ENCODE assay signal across 19 mouse cellular contexts in the genomic region with DNA sequence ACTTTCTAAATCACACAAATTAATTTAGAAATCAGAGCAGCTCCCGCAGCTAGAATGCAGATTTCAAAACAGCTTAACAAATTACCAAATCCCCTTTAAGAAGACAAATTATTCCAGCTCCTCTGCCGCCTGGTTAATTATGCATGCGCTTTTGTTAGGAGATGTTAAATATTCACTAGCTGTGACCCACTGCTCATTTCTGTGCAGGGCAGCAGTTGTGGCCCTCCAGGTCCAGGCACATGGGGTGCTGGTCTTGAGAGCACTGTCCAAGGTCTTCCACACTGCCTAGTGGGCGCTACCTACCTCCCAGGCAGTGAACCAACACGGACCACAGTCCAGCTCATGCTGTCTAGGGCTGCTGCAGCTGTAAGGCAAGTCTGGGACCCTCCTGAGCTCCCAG. TPM values are rescaled to one million over a fixed set of nuclear protein-coding genes. Genes with fewer than 3 reads are reported as not detected.
A peak's percentile ranks its signal among the peaks of the same experiment; 100 is the strongest.
DNase-seq lines count a peak whose midpoint lies in the region; ATAC-seq and TF ChIP-seq lines count a peak whose summit lies in the region.
"Had no signal": no experiment of that assay in that cellular context is flagged by ENCODE, and none has a peak within 500 bp of the region (broad histone marks: within the 10 kb centered on the region; RNA-seq: fewer than 3 reads in every experiment).

No protein-coding gene starts in this region.

- TF ChIP-seq CTCF in brain, embryonic 14.5 days (IDR thresholded peaks at IDR 0.05; ENCODE audit: borderline replicate concordance, extremely low read depth, insufficient read depth, insufficient read length) = no peak

- no peak overlapping the region for H3K9ac ChIP-seq in hindbrain, embryonic 12.5 days
- no peak overlapping the region for H3K9ac ChIP-seq in midbrain, embryonic 11.5 days (ENCODE audit: low read length)
- H3K9ac ChIP-seq: stomach, embryonic 15.5 days had no signal

- no peak overlapping the region for H3K4me2 ChIP-seq in hindbrain, embryonic 12.5 days (replicated peaks)
- H3K4me2 ChIP-seq in midbrain, embryonic 11.5 days = no peak overlapping the region
- H3K4me2 ChIP-seq: stomach, embryonic 15.5 days had no signal

- intact Hi-C loops in heart, postnatal 10 days (cut with DNase I) = loop anchor here (5.0 kb wide), 1 partner anchor 98 kb away; no protein-coding TSS in a partner anchor

- peak; percentile 85 for DNase-seq in brain, embryonic 14.5 days (ENCODE audit: low read depth)
- no peak for DNase-seq in forebrain, embryonic 10.5 days (ENCODE audit: extremely low spot score, low spot score)
- DNase-seq in midbrain, embryonic 11.5 days (ENCODE audit: low spot score, missing footprints) = no peak
- DNase-seq in cerebellum, adult 11-12 months = no peak
- DNase-seq in urinary bladder, postnatal 36 days (ENCODE audit: low spot score in 2 of 2) = no peak
- no peak for DNase-seq in heart, postnatal 10 days
- DNase-seq: adrenal gland, postnatal 10 days; cerebellum, postnatal 14 days; lung, adult 18-20 months; lung, postnatal 36 days; right cerebral cortex, adult 18-20 months; spleen, adult 18-20 months had no signal

- H3K27ac ChIP-seq in forebrain, embryonic 10.5 days = peak overlapping the region; percentile 44; the same call in 1 of the 2 replicates
- H3K27ac ChIP-seq in hindbrain, embryonic 12.5 days = peak overlapping the region; percentile 12
- no peak overlapping the region for H3K27ac ChIP-seq in midbrain, embryonic 11.5 days (ENCODE audit: low read depth, low read length)
- H3K27ac ChIP-seq: embryonic facial prominence, embryonic 10.5 days; stomach, embryonic 15.5 days had no signal

- no peak overlapping the region for H3K4me3 ChIP-seq in forebrain, embryonic 10.5 days
- H3K4me3 ChIP-seq in hindbrain, embryonic 12.5 days = no peak overlapping the region
- no peak overlapping the region for H3K4me3 ChIP-seq in midbrain, embryonic 11.5 days (ENCODE audit: low read depth, low read length)
- H3K4me3 ChIP-seq: embryonic facial prominence, embryonic 10.5 days; erythroblast, embryonic 14.5 days; stomach, embryonic 15.5 days had no signal

- no peaks in the 10 kb centered on the region for H3K9me3 ChIP-seq in forebrain, embryonic 10.5 days
- H3K9me3 ChIP-seq in hindbrain, embryonic 12.5 days (replicated peaks) = no peaks in the 10 kb centered on the region
- no peaks in the 10 kb centered on the region for H3K9me3 ChIP-seq in midbrain, embryonic 11.5 days (ENCODE audit: control insufficient read depth, low read length)
- H3K9me3 ChIP-seq: embryonic facial prominence, embryonic 10.5 days; stomach, embryonic 15.5 days had no signal

- TF ChIP-seq POLR2A in brain, embryonic 14.5 days (IDR thresholded peaks at IDR 0.05; ENCODE audit: borderline replicate concordance, extremely low read depth, insufficient read depth, insufficient read length, poor library complexity, severe bottlenecking) = no peak

- ATAC-seq in hindbrain, embryonic 12.5 days (ENCODE audit: low FRiP score) = peak; percentile 42
- ATAC-seq in midbrain, embryonic 11.5 days (ENCODE audit: low FRiP score) = peak; percentile 38; the same call in 1 of the 2 replicates
- ATAC-seq: CD4-positive, CD25-positive, alpha-beta regulatory T cell, adult 4 months had no signal

- H3K36me3 ChIP-seq in forebrain, embryonic 10.5 days (replicated peaks) = no peaks in the 10 kb centered on the region
- H3K36me3 ChIP-seq in hindbrain, embryonic 12.5 days = no peaks in the 10 kb centered on the region
- H3K36me3 ChIP-seq in midbrain, embryonic 11.5 days (ENCODE audit: control insufficient read depth, insufficient read depth, low read length) = no peaks in the 10 kb centered on the region
- H3K36me3 ChIP-seq: embryonic facial prominence, embryonic 10.5 days; stomach, embryonic 15.5 days had no signal

- WGBS in forebrain, embryonic 10.5 days = 73% methylated on average over 5 of the region's 5 CpGs
- 43% methylated on average over 5 of the region's 5 CpGs for WGBS in hindbrain, embryonic 12.5 days
- 56% methylated on average over 5 of the region's 5 CpGs for WGBS in midbrain, embryonic 11.5 days

- peaks cover 43% of the 10 kb centered on the region for H3K4me1 ChIP-seq in forebrain, embryonic 10.5 days
- H3K4me1 ChIP-seq in hindbrain, embryonic 12.5 days = peaks cover 28% of the 10 kb centered on the region
- H3K4me1 ChIP-seq in midbrain, embryonic 11.5 days (ENCODE audit: control insufficient read depth, insufficient read depth, low read length) = peaks cover 10% of the 10 kb centered on the region
- H3K4me1 ChIP-seq: stomach, embryonic 15.5 days had no signal

- peaks cover 44% of the 10 kb centered on the region for H3K27me3 ChIP-seq in forebrain, embryonic 10.5 days (ENCODE audit: poor library complexity, severe bottlenecking)
- peaks cover 42% of the 10 kb centered on the region for H3K27me3 ChIP-seq in hindbrain, embryonic 12.5 days
- H3K27me3 ChIP-seq in midbrain, embryonic 11.5 days (ENCODE audit: control insufficient read depth, insufficient read depth, low read length) = no peaks in the 10 kb centered on the region

RNA-seq across cellular contexts. Expression of gene A530016L24Rik, which starts 19.0 kb away (rescaled TPM):
- polyA plus RNA-seq in brain, embryonic 14.5 days (2012; rRNA removed) = 0.04 and 0.11 TPM in 2 replicates
- not detected in 2 replicates for polyA plus RNA-seq in forebrain, embryonic 10.5 days (2016; fragmentation: Nextera tagmentation; extraction: Ambion mirVana)
- polyA plus RNA-seq in hindbrain, embryonic 12.5 days (2016; fragmentation: Nextera tagmentation; extraction: Ambion mirVana) = 0.13 TPM in 1 of 2 replicates, not detected in the other
- not detected in 2 replicates for polyA plus RNA-seq in midbrain, embryonic 11.5 days (2014; fragmentation: Nextera tagmentation; extraction: Ambion mirVana)
- 10 to 100 TPM; 16.5 to 18.5 TPM for total RNA-seq in heart, postnatal 10 days (2021)
- total RNA-seq: granulocyte monocyte progenitor cell, adult 5-6 weeks; MEL had no signal
- polyA plus RNA-seq: CD4-positive, CD25-positive, alpha-beta regulatory T cell, adult 4 months; embryonic facial prominence, embryonic 10.5 days had no signal

RNA-seq across cellular contexts. Expression of gene Tmem179, which starts 46.3 kb away (rescaled TPM):
- 56.0 and 57.2 TPM in 2 replicates for polyA plus RNA-seq in brain, embryonic 14.5 days (2012; rRNA removed)
- polyA plus RNA-seq in forebrain, embryonic 10.5 days (2016; fragmentation: Nextera tagmentation; extraction: Ambion mirVana) = 0.55 and 0.89 TPM in 2 replicates
- 14.6 and 16.1 TPM in 2 replicates for polyA plus RNA-seq in hindbrain, embryonic 12.5 days (2016; fragmentation: Nextera tagmentation; extraction: Ambion mirVana)
- 4.9 and 5.9 TPM in 2 replicates for polyA plus RNA-seq in midbrain, embryonic 11.5 days (2014; fragmentation: Nextera tagmentation; extraction: Ambion mirVana)
- not detected for total RNA-seq in heart, postnatal 10 days (2021)
- total RNA-seq: granulocyte monocyte progenitor cell, adult 5-6 weeks had no signal
- polyA plus RNA-seq: CD4-positive, CD25-positive, alpha-beta regulatory T cell, adult 4 months; erythroblast, embryonic 14.5 days had no signal
